Mouse (Mus musculus): ENCODE results near the gene Lenep.

DNA sequence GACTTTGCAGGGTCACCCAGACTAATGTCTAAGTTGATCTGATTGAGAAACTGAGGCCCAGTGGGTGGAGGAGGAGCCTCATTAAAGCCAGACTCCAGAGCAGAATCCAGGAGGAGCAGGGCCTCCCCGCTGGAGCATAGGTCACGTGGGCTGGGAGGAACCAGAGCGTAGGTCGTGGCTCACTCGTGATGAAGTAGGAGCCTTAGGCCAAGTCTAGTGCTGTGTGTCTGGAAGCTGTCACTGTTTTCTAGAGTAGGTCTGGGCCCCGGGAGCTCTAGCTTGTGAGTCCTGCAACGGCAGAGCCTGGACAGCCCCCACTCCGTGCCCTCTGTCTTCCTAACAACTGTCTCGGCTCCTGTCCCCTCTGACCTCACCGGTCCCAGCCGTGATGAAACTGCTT is 35.3 kb downstream of the Lenep start:
- no peak for TF ChIP-seq POLR2A (IDR thresholded peaks at IDR 0.05; ENCODE audit: low read depth, low read length)
- TF ChIP-seq EP300 (IDR thresholded peaks at IDR 0.05; ENCODE audit: low read length): no peak
- TF ChIP-seq MEF2A (IDR thresholded peaks at IDR 0.05; ENCODE audit: borderline replicate concordance, low read depth, low read length): no peak
- no peak for TF ChIP-seq CTCF (conservative IDR thresholded peaks at IDR 0.05 in 1 of 2, IDR thresholded peaks at IDR 0.05 in 1 of 2; ENCODE audit: low read depth in 2 of 2, low read length in 2 of 2)
